Mouse (Mus musculus): ENCODE data around the gene Cacng8.

Cacng8 gene

DNA sequence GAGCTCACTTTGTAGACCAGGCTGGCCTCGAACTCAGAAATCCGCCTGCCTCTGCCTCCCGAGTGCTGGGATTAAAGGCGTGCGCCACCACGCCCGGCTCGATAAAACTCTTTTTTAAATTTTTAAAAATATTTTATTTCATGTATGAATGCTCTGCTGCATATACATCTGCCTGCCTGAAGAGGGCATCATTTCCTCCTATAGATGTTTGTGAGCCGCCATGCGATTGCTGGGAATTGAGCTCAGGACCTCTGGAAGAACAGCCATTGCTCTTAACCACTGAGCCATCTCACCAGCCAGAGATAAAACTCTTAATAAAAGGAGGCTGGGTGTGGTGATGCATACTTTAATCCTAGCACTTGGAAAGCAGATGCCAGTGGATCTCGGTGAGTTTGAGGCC lies 49.5 kb downstream of the Cacng8 start:
- no peak for DNase-seq

DNA sequence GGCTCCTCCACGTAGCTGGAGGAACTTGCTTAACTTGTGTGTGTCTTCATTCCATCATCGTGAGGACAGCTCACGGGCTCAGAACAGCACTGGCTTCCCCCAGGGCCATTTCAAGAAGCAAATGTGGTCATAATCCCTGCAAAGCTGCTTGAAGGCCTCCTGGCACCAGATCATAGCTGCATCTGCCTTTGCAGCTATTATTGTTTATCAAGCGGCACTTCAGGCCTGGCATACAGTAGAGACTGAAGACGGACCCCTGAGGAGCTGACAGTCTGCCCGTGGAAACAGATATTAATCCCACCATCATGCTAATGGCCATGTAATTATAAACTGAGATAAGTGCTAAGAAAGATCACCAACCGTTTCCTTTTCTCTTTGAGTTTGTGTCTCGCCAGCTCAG lies 50.0 kb downstream of the Cacng8 start:
- no peak for DNase-seq

DNA sequence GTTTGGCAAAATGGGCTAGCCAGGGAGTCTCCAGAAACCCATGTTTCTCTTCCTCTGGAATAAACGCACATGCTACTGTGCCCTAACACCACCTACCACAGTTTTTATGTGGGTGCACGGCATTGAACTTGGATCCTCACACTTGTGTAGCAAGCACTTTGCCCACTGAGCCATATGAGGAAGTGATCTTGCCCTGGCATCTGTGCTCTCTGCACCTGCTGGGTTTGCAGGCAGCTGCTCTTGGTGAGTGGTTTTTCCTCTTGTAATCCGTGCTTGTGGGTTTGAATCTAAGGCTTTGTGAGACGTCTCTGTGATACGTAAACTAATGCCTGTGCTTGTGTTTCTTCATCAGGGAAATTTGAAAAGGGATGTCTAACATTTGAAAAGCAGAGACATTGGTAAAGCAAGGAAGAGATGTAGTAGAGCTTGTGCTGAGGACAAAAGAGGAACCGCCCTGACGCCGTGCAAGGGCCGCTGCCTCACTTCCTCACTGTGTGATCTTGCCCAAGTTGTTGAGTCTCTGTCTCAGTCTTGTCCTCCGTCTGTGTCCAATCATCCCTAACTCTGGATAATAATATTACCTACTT lies 52.1 kb downstream of the Cacng8 start:
- DNase-seq: peak; percentile 58

DNA sequence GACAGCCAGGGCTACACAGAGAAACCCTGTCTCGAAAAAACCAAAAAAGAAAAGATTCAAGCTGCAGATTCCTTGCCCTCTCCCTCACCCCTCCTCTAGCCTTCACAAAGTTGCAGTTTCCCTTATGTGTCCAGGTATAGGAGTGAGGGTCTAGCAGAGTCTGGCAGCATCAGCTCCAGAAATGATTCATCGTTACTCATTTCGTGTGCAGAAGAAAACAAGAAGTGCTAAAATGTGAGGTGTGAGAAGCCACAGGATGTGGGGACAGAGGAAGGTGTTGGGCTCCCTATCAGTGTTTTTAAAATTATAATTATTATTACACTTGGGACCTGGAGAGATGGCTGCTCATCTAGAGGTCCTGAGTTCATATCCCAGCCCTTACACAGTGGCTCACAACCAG lies 54.2 kb downstream of the Cacng8 start:
- DNase-seq: no peak

DNA sequence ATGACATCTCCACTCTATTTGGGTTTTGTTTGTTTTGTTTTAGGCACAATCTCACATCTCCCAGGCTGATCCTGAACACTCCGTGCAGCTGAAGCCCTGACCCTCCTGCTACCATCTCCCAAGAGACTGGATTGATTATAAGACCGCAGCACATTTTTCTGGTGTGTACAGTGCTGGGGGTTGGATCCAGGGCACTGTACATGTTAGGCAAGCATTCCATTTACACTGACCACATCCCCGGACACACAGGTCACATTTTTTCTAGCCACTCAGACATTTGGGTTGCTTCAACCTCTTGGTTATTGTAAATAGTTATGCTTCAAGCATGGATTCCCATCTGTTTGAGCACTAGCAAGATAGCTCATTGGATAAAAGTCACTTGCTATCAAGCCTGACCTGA lies 56.1 kb downstream of the Cacng8 start:
- no peak for DNase-seq

DNA sequence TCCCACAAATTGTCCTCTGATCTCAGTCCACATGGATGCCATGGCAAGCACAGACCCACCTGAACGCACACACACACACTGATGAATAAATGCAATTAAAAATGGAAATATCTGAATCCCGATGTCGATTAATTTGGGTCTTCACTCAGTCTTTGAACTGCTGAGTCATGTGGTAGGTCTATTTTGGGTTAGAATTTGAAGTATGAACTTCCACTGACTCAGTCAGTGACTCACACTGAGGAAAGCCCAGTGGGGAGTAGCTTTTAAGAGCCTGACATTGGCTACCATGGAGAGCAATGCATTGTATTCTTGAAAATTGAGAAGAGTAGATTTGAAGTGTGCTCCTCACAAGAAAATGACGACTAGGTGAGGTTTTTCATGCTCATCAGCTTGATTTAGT lies 56.5 kb downstream of the Cacng8 start:
- DNase-seq: no peak

DNA sequence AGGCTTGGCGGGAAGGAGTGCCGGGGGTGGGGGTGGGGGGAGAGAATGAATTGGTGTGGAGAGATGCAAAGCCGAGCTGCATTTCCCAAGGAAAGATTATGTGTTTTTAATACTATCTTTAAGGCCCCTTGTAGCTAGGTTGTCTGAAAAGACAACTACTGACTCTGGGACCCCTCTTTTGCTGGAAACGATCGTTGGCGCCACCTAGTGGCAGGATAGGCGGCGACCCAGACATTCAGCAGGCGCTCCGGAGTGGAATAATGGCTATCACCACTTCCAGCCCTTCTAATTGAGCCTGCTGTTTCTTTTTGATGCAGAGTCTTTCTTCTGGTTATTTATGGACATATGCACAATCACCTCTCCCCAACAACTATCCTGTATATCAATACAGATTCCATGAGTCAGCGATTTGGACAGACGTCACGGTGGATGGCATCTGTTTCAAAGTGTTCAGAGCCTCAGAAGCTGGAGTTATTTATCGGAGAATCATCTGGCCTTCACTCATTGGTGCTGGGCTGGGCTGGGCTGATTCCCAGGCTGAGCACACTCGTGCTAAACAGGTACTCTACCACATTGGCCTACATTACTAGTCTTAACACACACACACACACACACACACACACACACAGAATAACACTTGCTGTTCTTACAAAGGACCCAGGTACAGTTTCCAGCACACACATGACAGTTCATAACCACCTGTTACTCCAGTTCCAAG lies 58.4 kb downstream of the Cacng8 start:
- peak; percentile 75 for DNase-seq

DNA sequence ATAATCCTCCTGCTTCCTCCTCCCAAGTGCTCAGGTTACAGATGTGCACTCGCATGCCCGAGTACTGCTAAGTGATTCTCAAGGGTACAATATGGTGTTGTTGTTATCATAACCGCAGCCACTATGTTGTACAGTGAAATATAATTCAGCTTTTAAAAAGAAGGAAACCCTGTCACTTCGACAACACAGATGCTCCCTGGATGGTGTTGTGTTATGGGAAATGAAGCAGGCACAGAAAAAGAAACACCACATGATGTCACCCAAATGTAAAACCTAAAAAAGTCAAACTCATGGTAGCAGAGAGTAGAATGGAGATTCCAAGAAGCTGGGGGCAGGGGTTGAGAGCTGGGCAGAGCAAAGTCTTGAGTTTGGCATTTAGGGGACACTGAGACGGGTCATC lies 60.2 kb downstream of the Cacng8 start:
- DNase-seq: no peak

DNA sequence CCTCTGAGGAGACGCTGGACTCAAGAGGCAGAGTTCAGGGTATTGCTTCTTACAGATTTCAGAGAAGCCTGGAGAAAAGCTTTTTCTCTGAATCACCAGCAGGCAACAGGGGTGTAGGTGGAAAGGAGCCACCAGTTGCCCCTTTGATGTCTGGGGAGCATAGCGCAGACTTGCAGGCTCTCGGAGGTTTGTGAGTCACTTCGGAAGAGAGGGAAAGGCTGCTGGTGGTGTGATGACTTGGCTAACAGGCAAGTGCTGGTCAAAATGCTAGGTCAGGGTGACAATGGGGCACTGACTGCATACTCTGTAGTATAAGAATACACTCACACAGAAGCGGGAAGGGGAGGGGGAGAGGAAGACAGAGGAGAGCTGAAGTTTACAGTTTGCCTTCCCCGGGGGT lies 60.7 kb downstream of the Cacng8 start:
- no peak for DNase-seq

DNA sequence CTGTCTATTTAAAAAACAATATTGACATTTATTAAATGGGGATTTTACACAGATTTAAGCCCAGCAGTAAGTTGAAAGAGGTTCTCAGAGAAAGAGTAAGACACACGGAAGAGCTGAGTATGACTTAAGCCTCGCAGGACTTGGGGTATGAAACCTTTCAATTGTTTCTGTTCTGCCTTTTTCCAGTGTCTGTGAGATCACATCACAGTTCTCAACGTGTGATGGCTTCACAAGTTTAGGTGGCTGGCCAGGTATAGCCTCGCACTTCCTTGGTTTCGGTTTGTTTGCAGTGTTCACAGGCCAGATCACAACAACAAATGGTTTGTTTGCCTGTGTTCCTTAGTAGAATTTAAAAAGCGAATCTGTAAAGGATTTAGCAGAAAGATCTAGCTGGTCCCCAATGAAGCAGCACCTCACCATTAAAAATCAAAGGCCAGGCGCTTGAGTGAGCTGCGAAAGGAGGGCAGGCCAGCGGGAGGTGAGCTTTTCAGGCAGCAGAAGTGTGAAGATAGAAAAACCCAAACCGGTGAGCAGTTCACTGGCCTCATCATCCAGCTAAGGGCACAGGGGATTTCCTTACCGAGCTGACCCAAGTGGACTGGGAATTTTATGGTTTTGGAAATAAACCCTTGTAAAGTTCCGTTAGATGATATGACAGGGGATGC lies 62.5 kb downstream of the Cacng8 start:
- DNase-seq: no peak

DNA sequence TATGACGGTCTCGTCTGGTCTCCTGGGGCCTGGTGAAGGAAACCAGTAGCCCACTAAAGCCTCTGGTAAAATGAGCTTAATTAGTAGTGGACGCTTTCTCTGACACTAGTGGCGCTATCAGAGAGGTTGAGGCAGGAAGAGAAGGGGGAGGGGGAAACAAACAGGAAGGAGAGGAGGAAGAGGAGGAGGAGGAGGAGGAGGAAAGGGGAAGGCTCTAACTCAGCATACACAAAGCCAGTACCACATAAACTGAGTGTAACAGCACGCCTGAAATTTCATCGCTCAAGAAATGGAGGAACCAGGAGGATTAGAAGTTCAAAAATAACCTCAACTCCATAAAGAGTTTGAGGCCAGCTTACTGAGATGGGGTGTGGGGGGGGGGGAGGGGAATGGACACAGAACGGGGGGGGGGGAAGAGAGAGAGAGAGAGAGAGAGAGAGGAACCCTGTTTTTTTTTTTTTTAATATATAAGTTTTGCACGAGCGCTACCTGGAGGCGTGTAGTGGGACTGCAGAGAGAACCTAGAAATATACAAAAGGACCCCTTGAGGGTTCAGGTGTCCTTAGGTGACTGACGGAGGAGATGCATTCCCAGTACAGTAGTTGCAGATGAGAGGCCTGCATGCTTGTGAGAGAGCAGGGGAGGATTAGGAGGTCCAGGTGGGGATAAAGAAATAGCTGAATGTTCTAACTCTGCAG lies 63.2 kb downstream of the Cacng8 start:
- no peak for DNase-seq

DNA sequence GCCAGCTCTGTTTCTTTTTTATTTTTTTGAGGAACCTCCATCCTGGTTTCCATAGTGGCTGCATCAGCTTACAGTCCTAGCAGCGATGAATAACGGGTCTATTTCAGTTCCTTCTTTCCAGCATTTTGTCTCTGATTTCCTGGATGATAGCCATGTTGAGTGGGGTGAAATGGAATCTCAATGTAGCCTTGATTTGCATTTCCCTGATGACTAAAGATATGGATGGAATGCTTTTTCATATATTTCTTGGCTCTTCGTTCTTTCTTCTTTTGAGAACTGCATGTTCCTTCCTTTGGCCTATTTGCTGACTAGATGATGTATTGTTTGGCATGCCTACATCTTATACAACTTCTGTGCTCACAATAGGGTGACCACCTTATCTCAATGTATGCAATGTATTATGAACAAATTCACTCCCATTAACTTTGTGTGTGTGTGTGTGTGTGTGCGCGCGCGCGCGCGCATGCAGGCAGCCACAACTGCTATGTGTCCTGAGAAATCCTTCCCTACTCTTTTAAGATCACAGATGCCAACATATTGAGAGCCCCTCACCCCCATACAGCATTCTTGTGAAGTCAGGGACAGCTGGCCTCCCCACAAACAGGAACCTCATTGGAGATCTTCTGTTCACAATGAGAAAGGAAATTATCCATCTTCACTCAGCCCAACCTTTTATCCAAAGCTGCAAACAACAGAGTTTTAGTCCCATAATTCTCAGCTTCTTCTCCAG lies 66.8 kb downstream of the Cacng8 start:
- DNase-seq: no peak

DNA sequence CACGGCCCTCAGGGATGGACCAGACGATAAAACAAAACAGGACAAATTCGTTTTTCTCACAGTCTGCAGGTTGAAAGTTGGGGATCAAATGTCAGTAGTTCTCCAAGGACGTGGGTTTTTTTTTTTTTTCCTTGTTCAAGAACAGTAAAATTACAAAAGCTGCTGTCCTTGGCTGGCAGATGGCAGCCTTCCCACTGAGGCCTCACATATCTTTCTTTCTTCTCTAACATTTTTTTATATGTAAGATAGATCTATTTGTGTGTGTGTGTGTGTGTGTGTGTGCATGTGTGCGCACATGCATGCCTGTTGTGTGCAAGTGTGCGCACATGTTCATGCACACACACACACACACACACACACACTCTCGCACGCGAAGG lies 67.3 kb downstream of the Cacng8 start:
- DNase-seq: no peak

DNA sequence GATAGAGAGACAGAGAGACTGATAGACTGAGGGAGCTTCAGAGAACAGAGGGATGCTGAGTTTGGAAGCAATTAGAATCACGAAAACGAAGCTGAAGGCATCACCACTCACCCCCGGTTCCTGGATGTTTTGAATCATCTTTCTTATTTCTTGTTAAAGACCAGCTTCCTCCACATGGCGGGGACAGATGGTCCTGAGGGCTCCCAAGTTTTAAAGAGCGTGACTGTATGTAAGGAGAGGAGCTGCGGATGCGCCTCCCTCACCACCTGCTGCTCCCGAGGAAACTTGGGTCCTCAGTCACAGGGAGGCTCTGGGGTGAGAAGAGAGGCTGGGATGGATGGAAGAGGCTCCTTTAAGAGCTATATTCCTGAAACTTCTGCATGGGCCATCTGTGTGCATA lies 69.8 kb downstream of the Cacng8 start:
- no peak for DNase-seq

DNA sequence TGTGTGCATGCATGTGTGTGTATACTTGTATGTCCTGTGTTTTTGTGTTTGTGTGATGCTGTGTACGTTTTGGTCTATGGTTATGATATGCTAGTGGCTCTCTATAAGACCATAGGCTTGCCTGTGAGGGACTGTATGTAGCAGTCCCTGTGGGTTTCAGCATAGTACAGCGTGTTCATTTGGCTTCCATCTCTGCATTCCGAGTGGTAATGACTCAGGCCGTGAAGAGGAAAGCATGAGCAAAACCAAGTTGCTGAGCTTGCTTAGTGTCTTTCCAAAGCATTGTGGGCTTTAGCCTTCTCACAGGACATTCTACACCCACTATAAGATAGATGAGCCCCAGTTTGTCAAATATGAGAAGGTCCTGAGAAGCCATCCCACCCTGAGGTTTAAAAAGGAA lies 72.8 kb downstream of the Cacng8 start:
- no peak for DNase-seq

All from lung, postnatal 36 days (tissue).